Mouse (Mus musculus): ENCODE measurements around the gene Vmn1r188. TPM values are rescaled to one million over a fixed set of nuclear protein-coding genes. Genes with fewer than 3 reads are reported as not detected.
"Not testable (repeated sequence)": the region's sequence is repeated elsewhere in the genome, so short reads cannot be mapped to it uniquely, and the experiment has no call there.

Gene Vmn1r188
- polyA plus RNA-seq, 1 experiment from 2014 or later = not detected

DNA sequence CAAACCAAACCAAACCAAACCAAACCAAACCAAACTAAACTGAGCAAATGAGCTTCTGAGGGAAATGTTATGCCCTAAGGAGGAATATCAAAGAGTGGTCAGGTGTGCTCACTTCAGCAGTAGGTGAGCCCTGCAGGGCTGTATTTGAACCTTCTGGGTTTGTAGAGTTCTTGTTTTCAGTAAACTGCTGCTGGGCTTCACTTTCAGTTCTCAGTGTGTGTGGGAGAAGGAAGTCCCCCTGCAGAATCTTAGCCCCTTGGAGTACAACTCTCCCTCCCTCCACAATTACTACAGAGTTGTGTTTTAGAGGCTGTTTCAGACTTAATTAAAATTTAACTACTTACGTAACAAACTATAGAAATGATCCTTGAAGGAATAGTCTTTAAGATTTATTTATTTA lies 30.5 kb upstream of the Vmn1r188 start:
- H3K9ac ChIP-seq = no peak overlapping the region
- no peaks in the 10 kb centered on the region for H3K36me3 ChIP-seq
- H3K4me1 ChIP-seq = peaks cover 2% of the 10 kb centered on the region; the same call in 1 of the 2 replicates
- no peaks in the 10 kb centered on the region for H3K27me3 ChIP-seq
- 97% methylated on average over 1 of the region's 1 CpGs for WGBS
- H3K4me3 ChIP-seq (replicated peaks) = no peak overlapping the region
- no peak overlapping the region for H3K4me2 ChIP-seq
- ATAC-seq (replicated peaks; ENCODE audit: low FRiP score) = no peak
- H3K9me3 ChIP-seq (replicated peaks) = no peaks in the 10 kb centered on the region
- no peak overlapping the region for H3K27ac ChIP-seq

DNA sequence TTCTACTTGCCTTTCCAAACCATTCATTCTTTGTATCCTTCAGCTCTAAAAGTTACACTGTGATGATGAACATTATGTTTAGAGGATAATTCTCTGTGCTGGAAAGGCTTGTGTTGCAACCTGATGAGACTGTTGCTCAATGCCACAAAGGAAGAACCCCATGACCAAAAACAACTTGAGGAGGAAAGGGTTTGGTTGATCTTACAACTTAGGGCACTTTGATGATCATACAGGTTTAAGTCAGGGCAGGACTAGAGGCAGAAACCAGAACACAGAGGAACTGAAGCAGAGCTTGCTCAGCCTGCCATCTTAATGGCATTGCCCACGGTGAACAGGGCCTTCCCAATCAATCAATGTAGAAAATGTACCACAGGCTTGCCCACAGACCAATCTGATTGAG lies 22.8 kb upstream of the Vmn1r188 start:
- Histone ChIP-seq H3K27me3 (no peaks in the 10 kb centered on the region), H3K4me2 (no peak overlapping the region), H3K36me3 (no peaks in the 10 kb centered on the region), H3K9me3 (replicated peaks) (no peaks in the 10 kb centered on the region), H3K4me3 (replicated peaks) (no peak overlapping the region), H3K9ac (no peak overlapping the region), H3K4me1 (no peaks in the 10 kb centered on the region), H3K27ac (no peak overlapping the region)
- ATAC-seq (replicated peaks; ENCODE audit: low FRiP score) = no peak
- 79% methylated on average over 1 of the region's 1 CpGs for WGBS

GRCm38 (mm10) chr13:22063468-22063867 lies 20.8 kb upstream of the Vmn1r188 start:
- Histone ChIP-seq H3K9ac (no peak overlapping the region), H3K4me2 (no peak overlapping the region), H3K27me3 (no peaks in the 10 kb centered on the region), H3K4me3 (replicated peaks) (no peak overlapping the region), H3K4me1 (no peaks in the 10 kb centered on the region), H3K9me3 (replicated peaks) (no peaks in the 10 kb centered on the region), H3K27ac (no peak overlapping the region), H3K36me3 (no peaks in the 10 kb centered on the region)
- WGBS = 44% methylated on average over 1 of the region's 1 CpGs
- ATAC-seq (replicated peaks; ENCODE audit: low FRiP score) = no peak

DNA sequence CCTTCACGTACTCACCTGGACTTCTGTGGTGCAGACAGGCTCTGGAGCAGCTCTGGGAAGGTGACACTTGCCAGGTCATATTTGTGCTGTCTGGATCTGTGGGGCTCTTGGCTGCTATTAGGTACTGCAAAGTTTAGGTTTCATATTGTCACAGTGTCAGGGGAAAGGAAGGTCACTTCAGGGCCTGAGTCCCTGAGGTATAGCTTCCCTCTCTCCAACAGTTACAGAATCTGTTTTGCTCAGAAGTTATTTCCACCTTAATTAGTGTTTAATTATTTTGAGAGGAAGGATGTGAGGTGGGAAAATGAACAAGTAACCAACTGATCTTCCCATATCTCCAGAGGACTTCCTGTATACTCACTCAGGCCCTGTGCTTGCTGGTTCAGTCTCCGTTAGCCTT lies 21.5 kb downstream of the Vmn1r188 start, which contains the start of gene Vmn1r189:
Gene Vmn1r189, minus strand, starts transcription at position 101 of the 400 bp plus-strand sequence.
- H3K36me3 ChIP-seq; ATAC-seq (replicated peaks; ENCODE audit: low FRiP score); H3K4me3 ChIP-seq (replicated peaks); H3K4me1 ChIP-seq; H3K4me2 ChIP-seq; H3K9ac ChIP-seq; H3K27me3 ChIP-seq; H3K27ac ChIP-seq; H3K9me3 ChIP-seq (replicated peaks): not testable (repeated sequence)
- WGBS = 96% methylated on average over 2 of the region's 2 CpGs

DNA sequence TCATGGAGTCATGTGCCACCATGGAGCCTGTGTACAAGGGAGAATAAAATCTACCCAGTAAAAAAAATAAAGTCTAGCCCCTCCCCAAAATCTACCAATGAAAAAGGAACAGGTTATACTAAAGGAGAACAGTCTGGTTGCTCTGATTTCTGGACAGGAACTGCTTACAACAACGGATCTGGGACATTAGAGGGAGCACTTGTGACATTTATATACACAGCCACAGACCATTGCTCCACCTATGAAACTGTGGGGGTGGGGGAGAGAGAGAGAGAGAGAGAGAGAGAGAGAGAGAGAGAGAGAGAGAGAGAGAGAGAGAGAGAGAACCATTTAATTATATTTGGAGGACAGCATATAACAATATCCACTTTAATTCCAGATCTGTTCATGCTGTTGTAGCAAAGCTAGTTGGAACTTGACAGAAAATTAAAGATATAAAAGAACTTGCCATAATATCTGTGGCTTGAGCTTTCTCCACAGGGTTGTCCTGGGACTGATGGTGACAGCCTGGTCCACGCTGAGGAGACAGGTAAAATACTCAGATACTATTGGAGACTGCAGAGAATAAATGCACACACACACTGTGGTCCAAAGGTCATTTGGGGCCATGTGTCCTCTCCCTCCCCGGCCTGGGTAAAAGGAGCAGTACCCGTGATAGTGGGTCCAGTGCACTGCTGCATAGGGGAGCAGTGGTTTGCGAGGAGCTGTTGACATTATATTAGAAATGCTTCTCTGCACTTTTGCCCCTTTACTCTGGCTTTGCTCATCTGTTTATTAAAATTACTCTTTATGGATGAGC lies 52.5 kb downstream of the Vmn1r188 start:
- ATAC-seq (replicated peaks; ENCODE audit: low FRiP score); H3K9ac ChIP-seq; H3K36me3 ChIP-seq; H3K4me3 ChIP-seq (replicated peaks); H3K27ac ChIP-seq; H3K4me1 ChIP-seq; H3K9me3 ChIP-seq (replicated peaks); H3K4me2 ChIP-seq; H3K27me3 ChIP-seq: not testable (repeated sequence)
- 72% methylated on average over 5 of the region's 5 CpGs for WGBS

Small RNA genes lying within 50 kb of the gene (microRNA-seq; reads per million reads assigned to microRNA genes)
- gene Gm26300 = not detected
- gene Gm44390 = not detected
- not detected for gene Gm44486

Other genes starting within 250 kb of the Vmn1r188 start
- 12.1 and 12.5 TPM in 2 replicates for gene Zfp184, start 139.3 kb upstream of the Vmn1r188 start, polyA plus RNA-seq (2015; fragmentation: Nextera tagmentation; extraction: Ambion mirVana)
- gene Pom121l2, start 103.2 kb upstream of the Vmn1r188 start, polyA plus RNA-seq (2015; fragmentation: Nextera tagmentation; extraction: Ambion mirVana) = 0.08 and 0.17 TPM in 2 replicates
- gene Prss16, start 74.7 kb upstream of the Vmn1r188 start, polyA plus RNA-seq (2015; fragmentation: Nextera tagmentation; extraction: Ambion mirVana) = 0.14 and 0.35 TPM in 2 replicates
- gene Hist1h2ah, start 48.9 kb upstream of the Vmn1r188 start, polyA plus RNA-seq (2015; fragmentation: Nextera tagmentation; extraction: Ambion mirVana) = 9.8 and 11.2 TPM in 2 replicates
- gene Hist1h2bk, start 48.6 kb upstream of the Vmn1r188 start, polyA plus RNA-seq (2015; fragmentation: Nextera tagmentation; extraction: Ambion mirVana) = 8.8 and 12.6 TPM in 2 replicates
- gene Hist1h4i, start 43.1 kb upstream of the Vmn1r188 start, polyA plus RNA-seq (2015; fragmentation: Nextera tagmentation; extraction: Ambion mirVana) = 30.5 and 31.4 TPM in 2 replicates
- 59.1 and 68.1 TPM in 2 replicates for gene Hist1h2ag, start 41.5 kb upstream of the Vmn1r188 start, polyA plus RNA-seq (2015; fragmentation: Nextera tagmentation; extraction: Ambion mirVana)
- gene Hist1h2bj, start 41.2 kb upstream of the Vmn1r188 start, polyA plus RNA-seq (2015; fragmentation: Nextera tagmentation; extraction: Ambion mirVana) = 16.8 and 19.2 TPM in 2 replicates
- gene Vmn1r189, start 21.4 kb downstream of the Vmn1r188 start, polyA plus RNA-seq (2015; fragmentation: Nextera tagmentation; extraction: Ambion mirVana) = not detected in 2 replicates
- not detected in 2 replicates for gene Vmn1r191, start 99.5 kb downstream of the Vmn1r188 start, polyA plus RNA-seq (2015; fragmentation: Nextera tagmentation; extraction: Ambion mirVana)
- not detected in 2 replicates for gene Vmn1r192, start 106.7 kb downstream of the Vmn1r188 start, polyA plus RNA-seq (2015; fragmentation: Nextera tagmentation; extraction: Ambion mirVana)
- gene Vmn1r193, start 138.7 kb downstream of the Vmn1r188 start, polyA plus RNA-seq (2015; fragmentation: Nextera tagmentation; extraction: Ambion mirVana) = not detected in 2 replicates
- not detected in 2 replicates for gene Vmn1r194, start 159.8 kb downstream of the Vmn1r188 start, polyA plus RNA-seq (2015; fragmentation: Nextera tagmentation; extraction: Ambion mirVana)
- not detected in 2 replicates for gene Vmn1r195, start 186.1 kb downstream of the Vmn1r188 start, polyA plus RNA-seq (2015; fragmentation: Nextera tagmentation; extraction: Ambion mirVana)
- gene Vmn1r196, start 205.5 kb downstream of the Vmn1r188 start, polyA plus RNA-seq (2015; fragmentation: Nextera tagmentation; extraction: Ambion mirVana) = not detected in 2 replicates
- not detected in 2 replicates for gene Vmn1r197, start 240.1 kb downstream of the Vmn1r188 start, polyA plus RNA-seq (2015; fragmentation: Nextera tagmentation; extraction: Ambion mirVana)